Mouse (Mus musculus) kidney, postnatal 36 days (tissue): ENCODE measurements at regions not wholly inside any gene's neighbourhood (a gene's known extent, or its start where the extent isn't known, plus 50 kb on each side); places are given as distances from the start of the nearest gene placed in this dataset.

Source experiments
- DNase-seq, 2 experiments: peaks; one replicate each; pipeline ENCODE4 v3.0.0; 2021 to 2022; ENCODE audit warnings: mixed read lengths in 2 of 2

GRCm38 (mm10) chr4:45640713-45641112, 108.4 kb upstream of the Shb start:
- DNase-seq = no peak

DNA sequence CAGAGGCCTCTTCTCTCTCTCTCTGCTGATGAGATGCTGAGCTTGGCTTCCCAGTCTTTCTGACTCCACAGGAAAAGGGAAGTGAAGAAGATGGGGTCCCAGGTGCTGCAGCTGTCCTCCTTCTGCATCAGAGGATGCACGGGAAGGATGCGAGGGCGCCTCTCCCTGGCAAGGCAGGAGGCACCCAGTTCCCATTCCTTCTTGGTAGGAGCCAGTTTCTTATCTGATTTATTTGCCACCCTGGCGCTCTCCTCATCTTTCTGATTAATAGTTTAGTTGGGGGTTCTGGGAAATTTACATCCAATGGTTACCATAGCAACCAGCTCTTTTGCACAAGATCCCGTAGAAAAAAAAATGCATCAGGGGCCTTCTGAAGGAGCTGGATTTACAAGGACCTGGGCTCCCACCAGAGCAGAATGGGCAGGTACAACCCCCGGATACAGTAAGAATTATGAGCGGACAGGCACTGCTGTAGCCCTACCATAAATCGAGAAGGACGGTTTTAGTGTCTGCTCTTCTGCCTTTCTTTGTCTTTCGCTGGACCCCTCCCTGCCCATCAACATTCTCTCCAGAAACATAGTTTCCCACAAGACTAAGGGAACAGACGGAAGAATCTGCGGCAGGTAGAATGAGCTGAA, 107.2 kb upstream of the Shb start:
- no peak for DNase-seq

DNA sequence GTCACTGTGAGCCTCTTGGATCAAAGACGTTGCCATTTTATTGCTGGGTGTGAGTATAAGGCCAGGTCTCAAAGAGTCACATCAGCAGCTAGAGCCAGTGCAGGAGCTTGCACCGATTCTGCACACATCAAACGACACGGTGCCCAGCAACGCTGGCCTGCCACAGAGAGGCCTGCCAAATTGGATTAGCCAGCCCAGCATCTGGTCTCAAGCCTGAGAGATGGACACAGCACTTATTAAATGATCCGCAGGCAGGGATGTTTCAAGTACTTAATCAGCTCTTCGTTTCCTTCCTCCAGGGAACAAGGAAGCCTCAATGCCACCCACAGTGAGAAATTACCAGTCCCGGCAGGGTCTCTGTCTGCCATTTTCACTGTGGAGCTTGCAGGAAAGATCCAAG, 106.1 kb upstream of the Shb start:
- DNase-seq = no peak

- DNase-seq = no peak
These were observed 99.2 kb upstream of the Shb start for GRCm38 (mm10) chr4:45631276-45632045.

DNA sequence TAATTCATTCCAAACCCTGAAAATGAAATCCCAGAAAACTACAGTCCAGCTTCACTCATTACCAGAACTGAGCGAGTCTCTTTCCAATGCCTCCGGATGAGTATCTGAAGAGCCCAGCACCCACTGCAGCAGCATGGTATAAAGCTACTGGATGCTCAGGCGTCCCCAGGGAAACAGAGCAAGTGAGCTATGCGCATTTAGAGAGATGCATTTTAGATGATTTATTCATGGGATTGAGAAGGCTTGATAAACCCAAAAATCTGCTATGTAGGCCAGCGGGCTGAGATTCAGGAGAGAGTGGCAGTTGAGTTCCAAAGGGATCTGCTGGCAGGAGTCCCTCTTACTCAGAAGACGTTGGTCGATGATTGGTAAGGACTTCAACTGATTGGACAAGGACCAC, 93.4 kb upstream of the Shb start:
- no peak for DNase-seq

GRCm38 (mm10) chr4:45622017-45622416, 89.7 kb upstream of the Shb start:
- DNase-seq = peak in 1 of 2 experiments; percentile 10

DNA sequence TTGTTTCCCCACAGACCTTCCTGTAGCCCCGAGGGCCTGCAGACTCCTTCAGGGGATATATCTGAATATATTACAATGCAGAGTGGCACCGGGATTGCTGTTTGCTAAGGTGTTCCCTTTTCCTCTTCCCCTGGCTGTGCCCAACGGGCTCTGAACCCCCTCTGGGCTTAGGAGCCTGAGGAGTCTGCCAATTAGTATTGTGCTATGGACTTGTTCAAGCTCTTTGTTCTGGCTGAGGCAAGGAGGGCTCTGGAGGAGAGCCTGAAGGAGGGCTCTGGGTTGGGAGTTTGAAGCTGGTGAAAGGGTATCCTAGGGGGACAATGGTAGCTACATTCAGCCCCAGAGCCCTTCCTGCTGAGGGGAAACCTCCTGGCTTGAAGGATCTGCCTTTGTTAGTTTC, 84.9 kb upstream of the Shb start:
- DNase-seq = no peak

- DNase-seq = peak in 1 of 2 experiments; percentile 27
These were observed 81.2 kb upstream of the Shb start for GRCm38 (mm10) chr4:45613498-45613897.

DNA sequence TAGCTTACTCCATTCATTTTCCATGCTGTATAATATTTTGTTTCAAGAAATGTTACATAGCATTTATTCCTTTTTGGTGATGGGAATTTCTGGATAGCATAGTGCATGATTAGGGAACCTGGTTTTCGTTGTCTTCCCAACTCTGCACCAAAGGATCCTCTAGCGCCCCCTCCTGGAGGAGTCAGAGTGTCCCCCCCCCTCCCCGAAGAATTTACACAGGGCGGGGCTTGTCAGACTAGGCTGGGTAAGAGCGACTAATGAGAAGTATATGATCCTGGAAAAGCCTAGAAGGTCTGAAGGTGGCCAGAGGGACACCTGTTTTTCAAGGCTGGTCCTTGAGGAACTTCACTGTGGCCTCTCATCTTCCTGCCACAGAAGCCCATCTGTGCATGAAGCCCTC, 79.9 kb upstream of the Shb start:
- DNase-seq = peak; percentile 38 to 81

- no peak for DNase-seq
These were observed 78.7 kb upstream of the Shb start for GRCm38 (mm10) chr4:45610937-45611336.

- peak in 1 of 2 experiments; percentile 43 for DNase-seq
These were observed 74.3 kb upstream of the Shb start for GRCm38 (mm10) chr4:45606578-45606977.

GRCm38 (mm10) chr4:45605681-45606080, 73.4 kb upstream of the Shb start:
- peak; percentile 16 to 37 for DNase-seq

GRCm38 (mm10) chr4:45604271-45604800, 72.1 kb upstream of the Shb start:
- no peak for DNase-seq

DNA sequence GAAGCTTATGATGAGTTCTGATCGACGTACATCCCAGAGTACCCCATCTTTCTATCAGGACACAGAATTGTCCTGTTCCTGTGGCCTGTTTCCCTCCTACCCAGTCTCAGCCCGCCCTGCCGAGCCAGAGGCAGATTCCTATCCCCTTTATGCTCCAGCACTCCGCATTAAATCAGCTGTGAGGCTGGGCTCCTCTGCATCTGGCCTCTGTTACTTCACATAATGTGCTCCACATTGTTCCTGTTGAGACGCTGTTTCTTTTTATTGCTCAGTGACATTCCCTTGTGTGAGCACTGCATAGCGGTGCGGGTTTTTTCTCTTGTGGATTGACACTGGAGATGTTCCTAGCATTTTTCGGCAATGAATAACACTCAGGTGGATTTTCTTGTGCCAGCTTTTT, 68.2 kb upstream of the Shb start:
- DNase-seq = no peak

DNA sequence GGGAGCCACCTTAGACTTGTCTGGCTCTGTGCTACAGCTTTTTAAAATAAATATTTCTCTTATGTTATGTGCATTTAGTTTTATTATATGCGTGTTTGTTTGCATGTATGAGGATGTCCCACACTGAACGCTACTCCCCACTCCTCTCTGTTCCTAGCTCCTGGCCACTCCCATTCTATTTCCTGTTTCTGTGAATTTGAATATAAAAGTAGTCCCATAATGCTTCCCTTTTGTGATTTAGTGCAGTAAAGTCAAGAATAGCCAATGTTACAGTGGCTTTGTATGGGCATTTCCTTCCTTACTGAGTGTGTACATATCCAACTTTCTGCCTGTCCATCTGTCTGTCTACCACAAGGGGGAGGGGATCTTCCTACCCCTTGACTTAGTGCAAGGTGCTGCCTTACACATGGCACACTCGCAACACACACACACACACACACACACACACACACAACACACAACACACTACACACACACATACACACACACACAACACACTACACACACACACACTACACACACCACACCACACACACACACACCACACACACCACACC, 61.2 kb upstream of the Shb start:
- DNase-seq = no peak

GRCm38 (mm10) chr4:45592766-45593165, 60.5 kb upstream of the Shb start:
- no peak for DNase-seq

GRCm38 (mm10) chr4:45591405-45592315, 59.4 kb upstream of the Shb start:
- DNase-seq = peak; percentile 48 to 66

GRCm38 (mm10) chr4:45590836-45591235, 58.6 kb upstream of the Shb start:
- no peak for DNase-seq

GRCm38 (mm10) chr4:45588322-45588721, 56.1 kb upstream of the Shb start:
- DNase-seq = no peak

DNA sequence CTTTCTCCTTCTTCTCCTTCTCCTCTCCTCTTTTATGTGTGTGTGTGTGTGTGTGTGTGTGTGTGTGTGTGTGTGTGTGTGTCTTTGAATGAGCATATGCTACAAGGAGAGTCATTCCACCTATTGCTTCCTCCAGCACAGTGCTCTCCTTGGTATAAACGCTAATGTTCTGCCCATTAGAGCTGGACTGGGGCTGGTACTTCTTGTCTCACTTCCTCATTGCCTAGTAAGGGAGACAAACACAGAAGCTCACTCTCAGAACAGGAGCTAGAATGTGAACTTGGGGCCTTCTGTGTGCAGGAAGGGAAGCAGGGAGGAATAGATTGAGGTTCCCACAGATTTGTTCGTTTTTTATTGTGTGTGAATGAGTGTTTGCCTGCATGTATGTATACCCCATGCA, 54.9 kb upstream of the Shb start:
- DNase-seq = no peak

GRCm38 (mm10) chr4:45586310-45586709, 54.0 kb upstream of the Shb start:
- peak in 1 of 2 experiments; percentile 24 for DNase-seq

DNA sequence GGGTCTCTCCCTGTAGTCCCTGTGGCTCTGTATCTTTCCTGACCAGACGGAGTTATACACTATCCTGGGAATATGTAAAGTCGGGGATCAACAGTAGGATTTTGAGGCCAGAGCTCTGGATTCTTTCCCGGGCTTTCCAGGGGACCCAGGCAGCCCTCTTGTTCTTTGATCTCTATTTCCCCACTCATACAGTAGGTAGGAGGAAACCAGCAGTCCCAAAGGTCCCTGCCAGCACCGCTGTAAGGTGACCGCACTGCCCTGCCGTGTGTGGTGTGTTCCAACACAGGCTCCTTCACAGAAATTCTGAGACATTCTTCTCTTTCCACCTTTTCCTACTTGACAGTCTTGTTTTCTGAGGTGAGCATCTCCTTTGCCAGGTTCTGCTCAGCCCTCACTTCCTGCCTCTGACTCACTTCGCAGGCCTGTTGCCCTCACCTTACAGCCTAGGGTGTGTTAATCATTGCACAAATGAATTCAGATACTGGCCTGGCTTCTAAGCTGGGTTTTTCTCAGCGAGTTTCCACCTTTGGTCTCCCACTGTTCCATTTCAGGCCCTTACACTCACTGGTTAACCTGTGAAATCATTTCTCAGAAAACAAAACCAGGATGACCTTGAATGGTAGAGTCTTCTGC, 53.0 kb upstream of the Shb start:
- peak; percentile 66 to 83 for DNase-seq
